13 mouse cellular contexts compared by ENCODE assay signal in the genomic region with DNA sequence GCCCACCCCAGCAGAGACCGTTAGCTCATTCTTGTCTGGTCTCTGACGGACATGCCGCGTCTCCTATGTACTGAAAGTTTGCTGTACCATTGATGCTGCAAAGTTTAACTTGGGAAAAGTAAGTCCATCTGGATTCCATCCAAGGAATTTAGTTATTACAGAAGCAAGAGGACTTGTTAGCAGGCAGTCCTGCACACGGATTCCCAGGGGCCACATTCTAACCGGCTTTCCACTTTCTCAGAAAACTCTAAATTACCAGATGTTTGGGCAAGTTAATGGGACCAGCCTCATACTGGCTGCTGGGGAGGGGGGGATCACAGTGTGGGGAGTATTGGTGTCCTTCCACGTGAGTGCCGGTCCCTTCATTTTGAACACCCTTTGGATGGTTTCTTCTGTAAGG. TPM values are rescaled to one million over a fixed set of nuclear protein-coding genes. Genes with fewer than 3 reads are reported as not detected.
DNase-seq lines count a peak whose midpoint lies in the region; ATAC-seq lines count a peak whose summit lies in the region.
"Had no signal": no experiment of that assay in that cellular context is flagged by ENCODE, and none has a peak within 500 bp of the region (broad histone marks: within the 10 kb centered on the region; RNA-seq: fewer than 3 reads in every experiment).

No protein-coding gene starts in this region.

- H3K9ac ChIP-seq in heart, embryonic 13.5 days: no peak overlapping the region
- no peak overlapping the region for H3K9ac ChIP-seq in lung, embryonic 16.5 days (ENCODE audit: low read length)
- no peak overlapping the region for H3K9ac ChIP-seq in intestine, embryonic 15.5 days
- H3K9ac ChIP-seq in stomach, embryonic 15.5 days: no peak overlapping the region
- H3K9ac ChIP-seq: embryonic facial prominence, embryonic 15.5 days; hindbrain, embryonic 14.5 days had no signal

- ATAC-seq in heart, embryonic 13.5 days (ENCODE audit: extremely low read depth, insufficient number of reproducible peaks, low FRiP score, low TSS enrichment): no peak
- no peak for ATAC-seq in lung, embryonic 16.5 days (ENCODE audit: low read depth)
- no peak for ATAC-seq in intestine, embryonic 15.5 days
- ATAC-seq in stomach, embryonic 15.5 days (ENCODE audit: insufficient read depth, low FRiP score, low read depth): no peak

- 75% methylated on average over 8 of the region's 8 CpGs for WGBS in heart, embryonic 13.5 days
- WGBS in lung, embryonic 16.5 days: 58% methylated on average over 8 of the region's 8 CpGs
- 56% methylated on average over 8 of the region's 8 CpGs for WGBS in intestine, embryonic 15.5 days
- WGBS in stomach, embryonic 15.5 days: 59% methylated on average over 8 of the region's 8 CpGs

- no peaks in the 10 kb centered on the region for H3K9me3 ChIP-seq in heart, embryonic 13.5 days
- H3K9me3 ChIP-seq in lung, embryonic 16.5 days (ENCODE audit: control insufficient read depth, low read length): no peaks in the 10 kb centered on the region
- H3K9me3 ChIP-seq in intestine, embryonic 15.5 days: no peaks in the 10 kb centered on the region
- no peaks in the 10 kb centered on the region for H3K9me3 ChIP-seq in stomach, embryonic 15.5 days
- H3K9me3 ChIP-seq: embryonic facial prominence, embryonic 15.5 days had no signal

- H3K4me1 ChIP-seq in heart, embryonic 13.5 days: peaks cover 42% of the 10 kb centered on the region
- peaks cover 27% of the 10 kb centered on the region for H3K4me1 ChIP-seq in lung, embryonic 16.5 days (replicated peaks; ENCODE audit: control insufficient read depth, insufficient read depth, low read length)
- H3K4me1 ChIP-seq in intestine, embryonic 15.5 days (replicated peaks): peaks cover 22% of the 10 kb centered on the region
- peaks cover 27% of the 10 kb centered on the region for H3K4me1 ChIP-seq in stomach, embryonic 15.5 days

- no peaks in the 10 kb centered on the region for H3K27me3 ChIP-seq in heart, embryonic 13.5 days (replicated peaks)
- H3K27me3 ChIP-seq in lung, embryonic 16.5 days (ENCODE audit: control insufficient read depth, insufficient read depth, low read depth, low read length): no peaks in the 10 kb centered on the region
- H3K27me3 ChIP-seq in intestine, embryonic 15.5 days (replicated peaks): no peaks in the 10 kb centered on the region
- no peaks in the 10 kb centered on the region for H3K27me3 ChIP-seq in stomach, embryonic 15.5 days (replicated peaks)
- H3K27me3 ChIP-seq: embryonic facial prominence, embryonic 15.5 days had no signal

- DNase-seq in heart, postnatal 25 days (ENCODE audit: low spot score): no peak
- no peak for DNase-seq in lung, postnatal 36 days
- no peak for DNase-seq in right cerebral cortex, adult 2 months (ENCODE audit: low spot score in 2 of 2)
- no peak for DNase-seq in adrenal gland, adult (ENCODE audit: inconsistent age in 2 of 2, low spot score in 1 of 2)
- DNase-seq: cerebellum, adult 8-10 months had no signal

- H3K4me3 ChIP-seq in heart, embryonic 13.5 days: no peak overlapping the region
- H3K4me3 ChIP-seq in lung, embryonic 16.5 days (ENCODE audit: low read length): no peak overlapping the region
- H3K4me3 ChIP-seq in intestine, embryonic 15.5 days (replicated peaks): no peak overlapping the region
- no peak overlapping the region for H3K4me3 ChIP-seq in stomach, embryonic 15.5 days (replicated peaks)
- H3K4me3 ChIP-seq: embryonic facial prominence, embryonic 15.5 days had no signal

- H3K27ac ChIP-seq in heart, embryonic 13.5 days (replicated peaks): peak overlapping the region; percentile 83
- peak overlapping the region; percentile 86 for H3K27ac ChIP-seq in lung, embryonic 16.5 days (ENCODE audit: low read length)
- peak overlapping the region; percentile 78; the same call in 1 of the 2 replicates for H3K27ac ChIP-seq in intestine, embryonic 15.5 days
- peak overlapping the region; percentile 94 for H3K27ac ChIP-seq in stomach, embryonic 15.5 days

- H3K4me2 ChIP-seq in heart, embryonic 13.5 days: peak overlapping the region; percentile 10; the same call in 1 of the 2 replicates
- no peak overlapping the region for H3K4me2 ChIP-seq in lung, embryonic 16.5 days (ENCODE audit: low read depth, low read length)
- no peak overlapping the region for H3K4me2 ChIP-seq in intestine, embryonic 15.5 days (replicated peaks)
- no peak overlapping the region for H3K4me2 ChIP-seq in stomach, embryonic 15.5 days
- H3K4me2 ChIP-seq: embryonic facial prominence, embryonic 15.5 days; hindbrain, embryonic 14.5 days had no signal

- intact Hi-C loops in heart, postnatal 25 days (cut with DNase I): no loop called here

- H3K36me3 ChIP-seq in heart, embryonic 13.5 days: peaks cover 79% of the 10 kb centered on the region
- H3K36me3 ChIP-seq in lung, embryonic 16.5 days (ENCODE audit: control insufficient read depth, insufficient read depth, low read length): peaks cover 36% of the 10 kb centered on the region
- peaks cover 25% of the 10 kb centered on the region for H3K36me3 ChIP-seq in intestine, embryonic 15.5 days
- peaks cover 41% of the 10 kb centered on the region for H3K36me3 ChIP-seq in stomach, embryonic 15.5 days

RNA-seq across cellular contexts. Expression of a gene that starts 26.0 kb away (rescaled TPM):
- polyA plus RNA-seq in heart, embryonic 13.5 days (2015; fragmentation: Nextera tagmentation; extraction: Ambion mirVana): 0.56 and 0.57 TPM in 2 replicates
- under 1 TPM in 1 of 2 experiments, not detected in 1; 0.53 TPM for total RNA-seq in heart, postnatal 25 days (2021)
- 7.7 and 13.2 TPM in 2 replicates for polyA plus RNA-seq in lung, embryonic 16.5 days (2015; fragmentation: Nextera tagmentation; extraction: Ambion mirVana)
- polyA plus RNA-seq in intestine, embryonic 15.5 days (2015; fragmentation: Nextera tagmentation; extraction: Ambion mirVana): 2.7 and 2.8 TPM in 2 replicates
- polyA plus RNA-seq in stomach, embryonic 15.5 days (2015; fragmentation: Nextera tagmentation; extraction: Ambion mirVana): 6.8 and 7.8 TPM in 2 replicates
- total RNA-seq: megakaryocyte progenitor cell, adult 5-6 weeks had no signal

RNA-seq across cellular contexts. Expression of a gene that starts 26.4 kb away (rescaled TPM):
- 0.14 and 0.28 TPM in 2 replicates for polyA plus RNA-seq in heart, embryonic 13.5 days (2015; fragmentation: Nextera tagmentation; extraction: Ambion mirVana)
- total RNA-seq in heart, postnatal 25 days (2021): under 1 TPM in 1 of 2 experiments, not detected in 1; 0.22 TPM
- polyA plus RNA-seq in lung, embryonic 16.5 days (2015; fragmentation: Nextera tagmentation; extraction: Ambion mirVana): 0.15 TPM in 1 of 2 replicates, not detected in the other
- 0.06 and 0.14 TPM in 2 replicates for polyA plus RNA-seq in intestine, embryonic 15.5 days (2015; fragmentation: Nextera tagmentation; extraction: Ambion mirVana)
- 0.13 and 0.23 TPM in 2 replicates for polyA plus RNA-seq in stomach, embryonic 15.5 days (2015; fragmentation: Nextera tagmentation; extraction: Ambion mirVana)
- polyA plus RNA-seq: CD4-positive, CD25-positive, alpha-beta regulatory T cell, adult 4 months had no signal

RNA-seq across cellular contexts. Expression of a gene that starts 54.7 kb away (rescaled TPM):
- polyA plus RNA-seq in heart, embryonic 13.5 days (2015; fragmentation: Nextera tagmentation; extraction: Ambion mirVana): 2.3 and 2.6 TPM in 2 replicates
- total RNA-seq in heart, postnatal 25 days (2021): 10 to 100 TPM; 10.8 to 20.1 TPM
- 4.2 and 4.3 TPM in 2 replicates for polyA plus RNA-seq in lung, embryonic 16.5 days (2015; fragmentation: Nextera tagmentation; extraction: Ambion mirVana)
- 3.0 and 3.2 TPM in 2 replicates for polyA plus RNA-seq in intestine, embryonic 15.5 days (2015; fragmentation: Nextera tagmentation; extraction: Ambion mirVana)
- polyA plus RNA-seq in stomach, embryonic 15.5 days (2015; fragmentation: Nextera tagmentation; extraction: Ambion mirVana): 5.0 and 8.6 TPM in 2 replicates

RNA-seq across cellular contexts. Expression of a gene that starts 55.6 kb away (rescaled TPM):
- 64.6 and 72.7 TPM in 2 replicates for polyA plus RNA-seq in heart, embryonic 13.5 days (2015; fragmentation: Nextera tagmentation; extraction: Ambion mirVana)
- 100 to 1,000 TPM in 1 of 2 experiments, 10 to 100 TPM in 1; 77.7 to 110 TPM for total RNA-seq in heart, postnatal 25 days (2021)
- 140 and 144 TPM in 2 replicates for polyA plus RNA-seq in lung, embryonic 16.5 days (2015; fragmentation: Nextera tagmentation; extraction: Ambion mirVana)
- polyA plus RNA-seq in intestine, embryonic 15.5 days (2015; fragmentation: Nextera tagmentation; extraction: Ambion mirVana): 92.5 and 115 TPM in 2 replicates
- 109 TPM in 2 replicates for polyA plus RNA-seq in stomach, embryonic 15.5 days (2015; fragmentation: Nextera tagmentation; extraction: Ambion mirVana)
